Mouse (Mus musculus) intestine, embryonic 16.5 days (tissue): ENCODE results near the gene Fcnb. TPM values are rescaled to one million over a fixed set of nuclear protein-coding genes. Genes with fewer than 3 reads are reported as not detected.

Experiments used
- ATAC-seq: fragments of 200-750 bp; cut with Nextera tagmentation; 2 replicates; pipeline ENCODE4 v1.8.0; 2017; ENCODE audit warnings: moderate TSS enrichment, moderate library complexity
- H3K27ac ChIP-seq: fragments of 300-500 bp; sonication (generic); 2 replicates; pipeline ENCODE4 v1.5.1; 2014; ENCODE audit warnings: mild to moderate bottlenecking, low read length
- H3K27me3 ChIP-seq: fragments of 300-500 bp; sonication (generic); replicated peaks from 2 replicates; pipeline ENCODE4 v1.6.1; 2014; ENCODE audit warnings: low read length, control low read depth, mixed read lengths; ENCODE audit not compliant: control insufficient read depth, insufficient read depth
- H3K36me3 ChIP-seq: fragments of 300-500 bp; sonication (generic); 2 replicates; pipeline ENCODE4 v1.6.1; 2014; ENCODE audit warnings: low read length, control low read depth; ENCODE audit not compliant: control insufficient read depth, insufficient read depth
- H3K4me1 ChIP-seq: fragments of 300-500 bp; sonication (generic); 2 replicates; pipeline ENCODE4 v1.6.1; 2014; ENCODE audit warnings: low read length, control low read depth, mixed read lengths; ENCODE audit not compliant: control insufficient read depth, insufficient read depth
- H3K4me2 ChIP-seq: fragments of 300-500 bp; sonication (generic); 2 replicates; pipeline ENCODE4 v1.6.1; 2014; ENCODE audit warnings: low read depth, low read length, control low read depth
- H3K4me3 ChIP-seq: fragments of 300-500 bp; sonication (generic); 2 replicates; pipeline ENCODE4 v1.5.1; 2014; ENCODE audit warnings: mild to moderate bottlenecking, low read length
- H3K9ac ChIP-seq: fragments of 300-500 bp; sonication (generic); 2 replicates; pipeline ENCODE4 v1.6.1; 2014; ENCODE audit warnings: low read depth, low read length
- H3K9me3 ChIP-seq: fragments of 300-500 bp; sonication (generic); 2 replicates; pipeline ENCODE4 v1.6.1; 2016; ENCODE audit warnings: low read length, control low read depth; ENCODE audit not compliant: control insufficient read depth
- WGBS: fragments of 180-500 bp; shearing (Covaris S2); extraction: QIAGEN DNeasy Blood & Tissue Kit; methylation state at CpG from one replicate; pipeline ENCODE4 v1.1.7; 2014; 5-methylcytosine and 5-hydroxymethylcytosine counted together
- polyA plus RNA-seq: library from polyadenylated mRNA; unstranded; fragments of >200 nt; fragmentation: Nextera tagmentation; extraction: Ambion mirVana; gene quantifications from 2 replicates; pipeline ENCODE4 v1.2.1, GENCODE M21; 2015

Fcnb gene
- polyA plus RNA-seq, 1 experiment from 2014 or later: 1.0 TPM

DNA sequence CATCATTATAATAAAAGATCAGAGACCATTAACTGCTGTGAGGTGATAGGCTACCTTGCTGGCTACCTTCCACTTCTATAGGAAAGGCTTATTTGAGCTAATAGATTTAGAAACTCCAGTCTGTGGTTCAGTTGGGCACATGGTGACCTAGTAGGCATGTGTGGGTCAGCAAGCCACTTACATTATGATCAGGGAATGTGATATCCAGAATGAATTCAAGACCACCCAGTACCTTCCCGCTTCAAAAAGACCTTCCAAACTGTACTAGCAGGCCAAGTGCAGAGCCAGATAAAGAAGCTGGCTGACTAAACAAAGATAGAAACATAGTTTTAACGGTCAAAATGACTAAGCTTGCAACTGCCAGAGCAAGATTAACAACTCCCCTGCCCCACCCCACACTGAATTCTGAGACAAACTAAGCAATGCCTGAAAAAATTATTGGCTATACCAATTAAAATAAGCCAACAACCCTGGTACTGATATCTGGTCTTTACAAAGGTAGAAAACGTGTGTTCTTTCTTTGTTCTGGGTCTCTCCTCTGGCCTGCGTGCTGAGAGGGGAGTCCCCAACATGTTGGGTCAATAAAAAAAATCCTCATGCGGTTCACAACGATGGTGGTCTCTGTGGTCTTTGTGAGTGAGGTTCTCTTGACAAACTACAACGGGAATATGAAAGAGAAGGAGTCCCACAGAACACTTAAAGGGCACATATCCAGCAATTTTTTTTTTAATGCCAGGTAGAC is 20.2 kb downstream of the Fcnb start:
- 68% methylated on average over 7 of the region's 7 CpGs for WGBS
- Histone ChIP-seq H3K9ac (no peak overlapping the region), H3K4me1 (no peaks in the 10 kb centered on the region), H3K27me3 (no peaks in the 10 kb centered on the region), H3K9me3 (no peaks in the 10 kb centered on the region), H3K36me3 (no peaks in the 10 kb centered on the region), H3K4me2 (no peak overlapping the region), H3K27ac (no peak overlapping the region), H3K4me3 (no peak overlapping the region)
- ATAC-seq: no peak

DNA sequence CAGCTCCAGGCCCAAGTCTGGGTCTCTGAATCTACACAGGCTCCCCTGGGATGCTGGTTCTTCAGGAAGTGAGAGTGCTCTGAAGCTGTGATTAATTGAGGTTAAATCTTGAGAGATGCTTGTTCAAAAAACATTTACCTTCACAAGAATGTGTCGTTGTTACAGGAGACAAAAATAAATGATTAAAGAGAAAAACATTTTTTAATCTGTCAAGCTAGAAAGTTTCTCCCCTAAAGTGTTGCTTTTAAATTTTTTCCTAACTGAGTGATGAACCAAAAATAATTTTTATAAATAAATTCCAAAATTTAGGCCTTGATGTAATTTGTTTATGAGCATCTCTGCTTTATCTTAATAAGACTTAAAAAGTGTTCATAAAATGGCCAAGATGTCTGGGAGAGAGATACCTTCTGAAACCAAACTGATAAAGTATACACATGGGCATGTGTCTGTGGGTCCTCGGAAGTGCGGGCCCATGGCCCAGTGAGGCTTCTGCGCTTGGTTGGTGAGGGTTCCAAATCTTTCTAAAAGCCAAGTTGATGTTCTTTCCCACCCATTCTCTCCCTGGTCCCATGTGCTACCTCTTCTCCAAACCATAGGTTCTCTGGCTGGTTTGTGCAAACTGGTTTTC is 20.9 kb downstream of the Fcnb start:
- ATAC-seq: no peak
- Histone ChIP-seq H3K27me3 (no peaks in the 10 kb centered on the region), H3K27ac (no peak overlapping the region), H3K4me1 (no peaks in the 10 kb centered on the region), H3K9me3 (no peaks in the 10 kb centered on the region), H3K4me3 (no peak overlapping the region), H3K4me2 (no peak overlapping the region), H3K36me3 (no peaks in the 10 kb centered on the region), H3K9ac (no peak overlapping the region)
- 82% methylated on average over 4 of the region's 4 CpGs for WGBS

DNA sequence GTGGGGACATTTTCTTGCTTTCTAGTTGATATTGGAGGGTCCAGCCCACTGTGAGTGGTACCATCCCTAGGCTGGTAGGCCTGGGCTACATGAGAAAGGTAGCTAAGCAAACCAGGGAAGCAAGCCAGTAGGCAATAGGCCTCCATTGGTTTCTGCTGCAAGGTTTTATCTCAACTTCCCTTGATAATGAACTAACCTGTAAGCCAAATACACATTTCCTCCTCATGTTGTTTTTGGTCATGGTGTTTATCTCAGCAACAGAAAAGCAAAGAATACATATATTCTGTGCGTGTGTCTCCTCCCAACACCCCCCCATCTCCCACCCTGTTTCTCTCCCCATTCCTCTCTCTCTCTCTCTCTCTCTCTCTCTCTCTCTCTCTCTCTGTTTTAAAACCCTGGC is 24.8 kb downstream of the Fcnb start:
- Histone ChIP-seq H3K27ac (no peak overlapping the region), H3K4me2 (no peak overlapping the region), H3K4me1 (no peaks in the 10 kb centered on the region), H3K9me3 (no peaks in the 10 kb centered on the region), H3K9ac (no peak overlapping the region), H3K27me3 (no peaks in the 10 kb centered on the region), H3K36me3 (no peaks in the 10 kb centered on the region), H3K4me3 (no peak overlapping the region)
- WGBS: 57% methylated on average over 1 of the region's 1 CpGs
- no peak for ATAC-seq

DNA sequence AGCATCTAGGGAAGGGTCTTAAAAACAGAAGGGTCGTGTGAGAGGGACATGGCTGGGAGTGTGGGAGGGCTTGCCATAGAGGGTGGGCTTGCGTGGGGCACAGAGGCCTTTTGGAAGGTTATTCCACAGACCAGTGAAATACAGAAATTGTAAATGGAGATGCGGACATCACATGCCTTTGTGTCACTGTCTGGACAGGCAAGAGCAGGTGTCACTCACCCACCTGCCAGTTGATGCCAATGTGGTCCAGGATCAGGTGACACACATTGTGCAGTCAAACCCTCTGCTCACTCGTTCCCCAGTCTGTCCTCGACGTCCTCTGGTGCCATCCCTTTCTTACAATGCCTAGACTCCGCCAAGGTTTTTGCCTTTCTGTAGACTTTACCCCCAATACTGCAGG is 37.6 kb downstream of the Fcnb start:
- Histone ChIP-seq H3K36me3 (no peaks in the 10 kb centered on the region), H3K9ac (no peak overlapping the region), H3K27ac (no peak overlapping the region), H3K27me3 (no peaks in the 10 kb centered on the region), H3K9me3 (no peaks in the 10 kb centered on the region), H3K4me2 (no peak overlapping the region), H3K4me3 (no peak overlapping the region), H3K4me1 (no peaks in the 10 kb centered on the region)
- ATAC-seq: no peak
- WGBS: 73% methylated on average over 7 of the region's 7 CpGs

DNA sequence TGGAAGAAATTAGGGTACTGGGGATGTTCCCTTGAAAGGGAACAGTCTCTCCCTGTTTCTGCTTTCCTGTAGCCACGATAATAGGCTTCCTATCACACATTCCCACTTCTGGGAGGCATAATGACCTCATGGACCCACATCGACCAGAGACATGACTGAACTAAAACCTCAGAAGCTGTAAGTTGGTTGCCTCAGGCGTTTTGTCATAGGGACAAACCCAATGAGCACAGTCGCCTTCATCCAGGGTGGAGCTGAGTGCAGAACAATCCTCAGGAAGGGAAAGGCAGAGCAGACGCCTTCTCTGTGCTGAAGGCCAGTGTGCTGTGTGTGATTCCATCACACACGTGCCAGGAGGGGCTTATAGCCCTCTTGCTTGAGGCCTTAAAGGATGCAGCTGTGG is 38.4 kb downstream of the Fcnb start:
- ATAC-seq: no peak
- H3K4me1 ChIP-seq: no peaks in the 10 kb centered on the region
- H3K36me3 ChIP-seq: no peaks in the 10 kb centered on the region
- H3K27ac ChIP-seq: no peak overlapping the region
- WGBS: 70% methylated on average over 6 of the region's 6 CpGs
- no peaks in the 10 kb centered on the region for H3K27me3 ChIP-seq
- H3K9ac ChIP-seq: no peak overlapping the region
- no peaks in the 10 kb centered on the region for H3K9me3 ChIP-seq
- H3K4me2 ChIP-seq: no peak overlapping the region
- no peak overlapping the region for H3K4me3 ChIP-seq

DNA sequence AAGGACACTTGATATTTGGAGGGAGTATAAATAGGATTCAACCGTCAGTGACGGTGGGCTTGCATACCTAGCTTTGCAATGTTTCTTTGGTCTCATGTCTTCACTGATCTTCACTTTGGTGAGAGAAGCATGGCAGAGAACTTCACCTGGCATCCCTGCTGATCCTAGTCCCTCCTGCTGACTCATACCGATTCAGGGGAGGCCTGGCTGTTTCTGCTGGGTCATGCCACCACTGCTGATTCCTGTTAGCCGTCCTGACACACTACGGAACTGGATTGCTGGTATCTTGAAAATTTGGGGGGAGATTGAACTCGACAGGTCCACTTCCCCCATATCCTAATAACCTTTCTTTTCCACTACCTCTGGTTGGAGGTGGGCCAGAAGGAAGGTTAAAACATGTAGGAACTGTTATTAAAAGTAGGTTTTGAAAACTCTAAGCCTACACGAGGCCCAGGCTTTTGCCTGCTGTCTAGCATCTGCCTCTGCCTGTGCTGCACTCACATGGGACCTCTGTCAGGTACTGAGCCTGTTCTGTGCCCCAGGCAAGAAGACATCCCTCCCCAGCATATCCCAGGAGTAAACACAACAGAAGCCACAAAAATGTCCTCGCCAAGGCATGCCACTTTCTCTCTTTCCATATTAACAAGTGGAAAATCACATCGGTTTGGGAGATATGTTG is 39.6 kb downstream of the Fcnb start:
- H3K4me3 ChIP-seq: no peak overlapping the region
- H3K4me2 ChIP-seq: no peak overlapping the region
- H3K36me3 ChIP-seq: no peaks in the 10 kb centered on the region
- H3K27me3 ChIP-seq: no peaks in the 10 kb centered on the region
- H3K27ac ChIP-seq: no peak overlapping the region
- H3K4me1 ChIP-seq: no peaks in the 10 kb centered on the region
- no peaks in the 10 kb centered on the region for H3K9me3 ChIP-seq
- 88% methylated on average over 9 of the region's 9 CpGs for WGBS
- no peak overlapping the region for H3K9ac ChIP-seq
- ATAC-seq: no peak

DNA sequence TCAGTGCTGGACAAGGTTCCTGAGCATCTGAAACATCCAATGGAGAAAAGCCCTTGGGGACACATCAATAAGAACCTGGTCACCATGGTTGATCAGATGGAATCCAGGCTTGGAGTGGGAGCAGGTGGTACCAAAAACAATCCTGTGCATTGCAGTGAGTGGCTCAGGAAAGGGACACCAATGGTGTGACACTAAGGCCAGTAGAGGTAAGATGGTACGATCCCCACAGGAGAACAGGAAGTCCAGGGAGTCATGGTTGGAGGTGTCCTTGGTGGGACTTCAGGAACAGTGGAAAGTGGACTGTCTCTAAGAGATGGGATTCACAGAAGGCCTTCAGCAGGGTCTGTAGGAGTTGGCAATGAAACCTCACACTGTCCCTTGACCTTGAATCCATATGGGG is 44.2 kb downstream of the Fcnb start:
- H3K9ac ChIP-seq: no peak overlapping the region
- no peak overlapping the region for H3K27ac ChIP-seq
- no peaks in the 10 kb centered on the region; the same call in 1 of the 2 replicates for H3K36me3 ChIP-seq
- H3K9me3 ChIP-seq: no peaks in the 10 kb centered on the region
- 95% methylated on average over 1 of the region's 1 CpGs for WGBS
- no peak overlapping the region for H3K4me3 ChIP-seq
- no peak for ATAC-seq
- H3K4me1 ChIP-seq: no peaks in the 10 kb centered on the region
- no peaks in the 10 kb centered on the region for H3K27me3 ChIP-seq
- no peak overlapping the region for H3K4me2 ChIP-seq

DNA sequence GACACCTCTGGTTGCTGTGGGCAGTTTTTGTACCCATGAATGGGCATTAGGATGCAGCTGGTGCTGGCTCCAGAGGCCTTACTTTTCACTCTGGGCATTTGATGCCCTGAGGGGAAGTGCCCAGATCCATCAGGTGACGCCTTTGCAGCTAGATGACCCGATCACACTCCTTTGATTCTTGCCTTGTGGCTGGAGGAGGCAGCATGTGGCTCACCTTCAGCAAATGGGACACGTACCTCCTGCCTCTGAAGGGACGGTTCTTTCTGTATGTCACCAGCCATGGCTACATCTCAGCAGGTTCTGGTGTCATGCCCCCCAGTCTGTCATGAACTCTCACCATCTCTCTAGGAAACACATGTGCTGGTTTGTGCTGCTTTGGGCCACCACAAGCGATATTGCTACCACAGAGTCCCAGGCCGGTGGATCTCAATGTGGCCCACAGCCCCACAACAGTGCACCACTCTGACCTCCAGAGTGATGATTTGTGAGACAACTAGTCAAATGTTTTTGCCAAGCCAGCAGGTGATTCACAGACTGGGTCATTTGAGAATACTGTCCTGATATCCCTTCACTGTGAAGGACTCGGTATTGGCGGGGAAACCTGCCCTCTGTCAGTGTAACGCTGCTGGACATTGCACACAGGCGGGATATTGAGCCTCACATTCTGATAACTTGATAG is 44.9 kb downstream of the Fcnb start:
- H3K9me3 ChIP-seq: no peaks in the 10 kb centered on the region
- 91% methylated on average over 10 of the region's 10 CpGs for WGBS
- H3K9ac ChIP-seq: no peak overlapping the region
- no peaks in the 10 kb centered on the region for H3K27me3 ChIP-seq
- H3K36me3 ChIP-seq: no peaks in the 10 kb centered on the region; the same call in 1 of the 2 replicates
- H3K4me1 ChIP-seq: no peaks in the 10 kb centered on the region
- H3K4me3 ChIP-seq: no peak overlapping the region
- no peak overlapping the region for H3K4me2 ChIP-seq
- ATAC-seq: no peak
- H3K27ac ChIP-seq: no peak overlapping the region

DNA sequence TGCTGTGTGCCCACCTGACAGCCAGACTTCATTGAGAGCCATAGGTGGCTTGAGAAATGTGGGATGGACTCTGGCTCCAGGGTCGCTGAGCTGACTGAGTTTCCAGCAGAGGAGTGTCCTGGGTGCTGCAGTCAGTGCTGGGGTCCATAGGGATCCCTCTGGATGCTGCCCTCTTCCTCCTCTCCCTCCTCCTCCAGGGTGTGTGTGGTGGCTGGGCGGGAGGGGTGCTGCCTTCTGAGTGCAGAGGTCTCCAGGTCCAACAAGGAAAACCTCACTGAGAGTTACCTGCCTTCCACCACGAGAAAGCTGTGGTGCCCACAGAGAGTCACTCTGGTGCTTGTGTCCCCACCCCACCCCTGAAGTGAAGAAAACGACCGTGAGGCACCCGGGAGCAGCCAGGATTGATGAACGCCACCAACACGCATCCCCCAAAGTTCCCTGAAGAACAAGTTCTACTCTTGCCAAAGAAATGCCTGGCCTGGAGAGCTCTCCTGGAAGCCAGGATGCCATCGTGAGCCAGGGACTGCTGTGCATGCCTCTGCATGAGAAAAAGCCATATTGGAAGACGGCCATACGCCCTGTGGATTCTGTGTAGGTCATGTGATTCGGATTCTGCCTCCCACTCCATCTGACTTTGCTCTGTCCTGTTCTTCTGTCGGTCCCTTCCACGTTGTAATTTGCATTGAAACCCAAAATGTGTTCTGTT is 46.1 kb downstream of the Fcnb start:
- no peaks in the 10 kb centered on the region for H3K4me1 ChIP-seq
- H3K27me3 ChIP-seq: no peaks in the 10 kb centered on the region
- H3K36me3 ChIP-seq: peaks cover 2% of the 10 kb centered on the region; the same call in 1 of the 2 replicates
- H3K27ac ChIP-seq: no peak overlapping the region
- H3K9me3 ChIP-seq: no peaks in the 10 kb centered on the region
- H3K9ac ChIP-seq: no peak overlapping the region
- H3K4me3 ChIP-seq: no peak overlapping the region
- no peak for ATAC-seq
- 83% methylated on average over 14 of the region's 14 CpGs for WGBS
- no peak overlapping the region for H3K4me2 ChIP-seq
